Mouse (Mus musculus): ENCODE measurements around the gene Tsacc. TPM values are rescaled to one million over a fixed set of nuclear protein-coding genes. Genes with fewer than 3 reads are reported as not detected.

Gene Tsacc
- total and polyA plus RNA-seq, 3 experiments: 6.7 to 11.3 (median 9.3) TPM

DNA sequence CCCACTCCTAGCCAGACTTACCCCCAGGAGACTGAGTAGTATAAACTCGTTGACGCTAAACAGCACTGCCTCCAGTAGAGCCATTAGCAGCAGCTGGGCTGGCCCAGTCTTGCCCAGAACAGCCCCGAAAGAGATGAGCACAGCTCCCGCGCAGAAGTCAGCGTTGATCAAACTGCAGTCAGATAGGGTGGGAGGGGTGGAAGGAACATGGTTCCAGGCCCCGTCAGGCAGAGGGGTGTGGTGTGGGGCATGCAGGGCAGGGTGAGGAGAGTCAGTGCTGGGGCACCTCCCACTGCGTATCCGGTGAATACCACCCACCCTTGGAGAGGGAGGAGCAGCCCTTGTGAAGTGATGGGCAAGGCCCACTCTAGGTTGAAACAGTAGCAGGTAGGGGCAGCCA is 49.1 kb downstream of the Tsacc start:
- H3K4me3 ChIP-seq (replicated peaks in 1 of 3; ENCODE audit: low read depth in 2 of 3, low read length in 2 of 3, poor library complexity in 1 of 3): no peak overlapping the region
- no peaks in the 10 kb centered on the region for H3K79me2 ChIP-seq (replicated peaks; ENCODE audit: control insufficient read depth, extremely low read depth, insufficient read depth, poor library complexity, severe bottlenecking)
- H3K36me3 ChIP-seq (replicated peaks in 1 of 2; ENCODE audit: control insufficient read depth in 1 of 2, insufficient read depth in 1 of 2, low read length in 1 of 2): no peaks in the 10 kb centered on the region
- in situ Hi-C loops (cut with MboI; ENCODE audit: low pct_ligation_motif_present, low pct_unique_long_range_greater_than_20kb, low sequenced_read_pairs) (no loop called here), dilution Hi-C loops (cut with MboI; ENCODE audit: extremely low pct_ligation_motif_present, extremely low pct_unique_long_range_greater_than_20kb, low sequenced_read_pairs) (no loop called here)
- no peak overlapping the region for H3K27ac ChIP-seq (ENCODE audit: insufficient read depth, low read depth)
- H3K4me2 ChIP-seq (ENCODE audit: insufficient read depth, low read depth, poor library complexity, severe bottlenecking): no peak overlapping the region
- no peak for TF ChIP-seq JUN (IDR thresholded peaks at IDR 0.05; ENCODE audit: insufficient read depth, low read depth, low read length)
- TF ChIP-seq ELF1 (IDR thresholded peaks at IDR 0.05; ENCODE audit: low read depth, low read length): no peak
- no peak for TF ChIP-seq SMC3 (IDR thresholded peaks at IDR 0.05; ENCODE audit: low read depth, low read length)
- TF ChIP-seq TCF12 (IDR thresholded peaks at IDR 0.05; ENCODE audit: low read depth, low read length): no peak
- TF ChIP-seq PAX5 (IDR thresholded peaks at IDR 0.05; ENCODE audit: low read length): no peak
- no peak for TF ChIP-seq UBTF (IDR thresholded peaks at IDR 0.05; ENCODE audit: low read depth, low read length)
- TF ChIP-seq IRF4 (IDR thresholded peaks at IDR 0.05; ENCODE audit: low read depth, low read length): no peak
- no peak for TF ChIP-seq CTCF (conservative IDR thresholded peaks at IDR 0.05 in 1 of 2, IDR thresholded peaks at IDR 0.05 in 1 of 2; ENCODE audit: low read depth in 2 of 2, low read length in 2 of 2)
- TF ChIP-seq MEF2A (IDR thresholded peaks at IDR 0.05; ENCODE audit: borderline replicate concordance, low read depth, low read length): no peak
- no peak for TF ChIP-seq NRF1 (IDR thresholded peaks at IDR 0.05; ENCODE audit: low read depth, low read length)
- TF ChIP-seq E2F4 (IDR thresholded peaks at IDR 0.05; ENCODE audit: insufficient replicate concordance, low read depth, low read length): no peak
- TF ChIP-seq MAX (IDR thresholded peaks at IDR 0.05; ENCODE audit: low read length): no peak
- TF ChIP-seq CHD1 (IDR thresholded peaks at IDR 0.05; ENCODE audit: low read depth, low read length): no peak
- no peak for TF ChIP-seq RAD21 (IDR thresholded peaks at IDR 0.05; ENCODE audit: low read depth, low read length)
- TF ChIP-seq ZC3H11A (IDR thresholded peaks at IDR 0.05; ENCODE audit: low read depth, low read length): no peak
- no peak for TF ChIP-seq MAFK (IDR thresholded peaks at IDR 0.05; ENCODE audit: insufficient replicate concordance, low read length)
- TF ChIP-seq NELFE (IDR thresholded peaks at IDR 0.05; ENCODE audit: low read depth, low read length): no peak
- TF ChIP-seq SIN3A (IDR thresholded peaks at IDR 0.05; ENCODE audit: low read length): no peak
- TF ChIP-seq MYC (IDR thresholded peaks at IDR 0.05; ENCODE audit: low read depth, low read length): no peak
- H3K9me3 ChIP-seq (replicated peaks; ENCODE audit: low read length): no peaks in the 10 kb centered on the region
- peaks cover 59% of the 10 kb centered on the region for H3K27me3 ChIP-seq (replicated peaks)
- no peak overlapping the region for H3K9ac ChIP-seq (ENCODE audit: insufficient read depth, low read depth)
- H3K4me1 ChIP-seq (ENCODE audit: control insufficient read depth in 1 of 2, insufficient read depth in 2 of 2): peaks cover 10 to 21% of the 10 kb centered on the region in 2 experiments
- DNase-seq (ENCODE audit: extremely low read depth): no peak

DNA sequence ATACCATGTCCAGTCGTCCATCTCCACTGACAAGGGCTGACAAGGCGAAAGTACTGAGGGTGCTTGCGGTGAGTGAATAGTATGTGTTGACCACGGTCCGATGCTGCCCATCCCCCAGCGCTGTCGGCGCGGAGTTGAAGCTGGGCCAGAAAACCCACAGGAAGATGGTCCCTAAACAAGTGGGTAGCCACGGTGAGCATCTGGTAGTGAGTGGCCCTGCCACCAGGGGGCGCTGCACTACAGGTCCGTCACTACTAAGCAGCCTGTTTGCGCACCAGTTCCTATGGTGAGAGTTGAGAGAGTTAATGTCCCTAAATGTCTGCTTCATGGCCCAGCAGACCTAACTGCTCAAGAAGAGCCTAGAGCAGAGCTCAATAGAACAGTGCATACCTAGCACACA is 51.0 kb downstream of the Tsacc start:
- TF ChIP-seq SMC3 (IDR thresholded peaks at IDR 0.05; ENCODE audit: low read depth, low read length): peak; percentile 66
- 0 out of 2 replicates have a peak, but pooled peaks have one; percentile 17 for TF ChIP-seq IRF4 (IDR thresholded peaks at IDR 0.05; ENCODE audit: low read depth, low read length)
- TF ChIP-seq RAD21 (IDR thresholded peaks at IDR 0.05; ENCODE audit: low read depth, low read length): peak; percentile 57
- TF ChIP-seq KAT2A (IDR thresholded peaks at IDR 0.05; ENCODE audit: insufficient replicate concordance, low read length): no peak
- peak; percentile 16; the same call in 1 of the 2 replicates for TF ChIP-seq MAX (IDR thresholded peaks at IDR 0.05; ENCODE audit: low read length)
- no peak for TF ChIP-seq USF1 (IDR thresholded peaks at IDR 0.05; ENCODE audit: low read depth, low read length)
- peak; percentile 83 to 95 for TF ChIP-seq CTCF (conservative IDR thresholded peaks at IDR 0.05 in 1 of 2, IDR thresholded peaks at IDR 0.05 in 1 of 2; ENCODE audit: low read depth in 2 of 2, low read length in 2 of 2)
- no peak overlapping the region for H3K9ac ChIP-seq (ENCODE audit: insufficient read depth, low read depth)
- H3K9me3 ChIP-seq (replicated peaks; ENCODE audit: low read length): no peaks in the 10 kb centered on the region
- H3K4me1 ChIP-seq (ENCODE audit: control insufficient read depth in 1 of 2, insufficient read depth in 2 of 2): peaks cover 10 to 27% of the 10 kb centered on the region in 2 experiments
- H3K36me3 ChIP-seq (replicated peaks in 1 of 2; ENCODE audit: control insufficient read depth in 1 of 2, insufficient read depth in 1 of 2, low read length in 1 of 2): no peaks in the 10 kb centered on the region
- peak; percentile 74 for DNase-seq (ENCODE audit: extremely low read depth)
- no peak overlapping the region for H3K27ac ChIP-seq (ENCODE audit: insufficient read depth, low read depth)
- H3K79me2 ChIP-seq (replicated peaks; ENCODE audit: control insufficient read depth, extremely low read depth, insufficient read depth, poor library complexity, severe bottlenecking): no peaks in the 10 kb centered on the region
- dilution Hi-C loops (cut with MboI; ENCODE audit: extremely low pct_ligation_motif_present, extremely low pct_unique_long_range_greater_than_20kb, low sequenced_read_pairs): no loop called here
- H3K27me3 ChIP-seq (replicated peaks): peaks cover 66% of the 10 kb centered on the region
- H3K4me2 ChIP-seq (ENCODE audit: insufficient read depth, low read depth, poor library complexity, severe bottlenecking): no peak overlapping the region
- H3K4me3 ChIP-seq (replicated peaks in 1 of 3; ENCODE audit: low read depth in 2 of 3, low read length in 2 of 3, poor library complexity in 1 of 3): no peak overlapping the region
- in situ Hi-C loops (cut with MboI; ENCODE audit: low pct_ligation_motif_present, low pct_unique_long_range_greater_than_20kb, low sequenced_read_pairs): no loop called here
